Mouse (Mus musculus) natural killer cell, adult 2 months (primary cell): ENCODE results near the gene Myo9b.
"Not testable (repeated sequence)": the region's sequence is repeated elsewhere in the genome, so short reads cannot be mapped to it uniquely, and the experiment has no call there.

Experiments used
- DNase-seq, 2 experiments: peaks; one replicate each; pipeline ENCODE4 v3.0.0; 2022; ENCODE audit warnings: low spot score in 2 of 2

Myo9b gene

GRCm38 (mm10) chr8:71296784-71297183 is 24.3 kb downstream of the Myo9b start:
- DNase-seq, result no peak

- DNase-seq, result no peak
These were observed 24.9 kb downstream of the Myo9b start for GRCm38 (mm10) chr8:71297439-71297838.

GRCm38 (mm10) chr8:71299716-71300115 is 27.2 kb downstream of the Myo9b start:
- DNase-seq, result no peak

GRCm38 (mm10) chr8:71302788-71303187 is 30.3 kb downstream of the Myo9b start:
- DNase-seq, result no peak

GRCm38 (mm10) chr8:71303632-71304031 is 31.1 kb downstream of the Myo9b start:
- no peak for DNase-seq

GRCm38 (mm10) chr8:71305988-71306387 is 33.5 kb downstream of the Myo9b start:
- no peak for DNase-seq

GRCm38 (mm10) chr8:71307371-71307770 is 34.9 kb downstream of the Myo9b start:
- no peak for DNase-seq

GRCm38 (mm10) chr8:71307913-71308312 is 35.4 kb downstream of the Myo9b start:
- DNase-seq, result no peak

- DNase-seq, result no peak
These were observed 37.9 kb downstream of the Myo9b start for GRCm38 (mm10) chr8:71310446-71310845.

GRCm38 (mm10) chr8:71312700-71313099 is 40.2 kb downstream of the Myo9b start:
- no peak for DNase-seq

- no peak for DNase-seq
These were observed 41.4 kb downstream of the Myo9b start for GRCm38 (mm10) chr8:71313951-71314350.

- no peak for DNase-seq
These were observed 43.5 kb downstream of the Myo9b start for GRCm38 (mm10) chr8:71315972-71316371.

- no peak for DNase-seq
These were observed 44.0 kb downstream of the Myo9b start for GRCm38 (mm10) chr8:71316486-71317031.

GRCm38 (mm10) chr8:71318610-71319009 is 46.1 kb downstream of the Myo9b start:
- not testable (repeated sequence) for DNase-seq

GRCm38 (mm10) chr8:71319760-71320159 is 47.2 kb downstream of the Myo9b start:
- not testable (repeated sequence) for DNase-seq

GRCm38 (mm10) chr8:71322939-71323338 is 50.4 kb downstream of the Myo9b start:
- DNase-seq, result no peak

GRCm38 (mm10) chr8:71324848-71325247 is 52.3 kb downstream of the Myo9b start:
- DNase-seq, result peak in 1 of 2 experiments; percentile 29

GRCm38 (mm10) chr8:71337834-71338233 is 65.3 kb downstream of the Myo9b start:
- not testable (repeated sequence) for DNase-seq

- DNase-seq, result peak in 1 of 2 experiments; percentile 16
These were observed 68.1 kb downstream of the Myo9b start for GRCm38 (mm10) chr8:71340625-71341024.

GRCm38 (mm10) chr8:71346581-71346980 is 74.1 kb downstream of the Myo9b start:
- DNase-seq, result no peak

GRCm38 (mm10) chr8:71351117-71351516 is 78.6 kb downstream of the Myo9b start:
- no peak for DNase-seq

- DNase-seq, result no peak
These were observed 79.0 kb downstream of the Myo9b start for GRCm38 (mm10) chr8:71351520-71351919.

- no peak for DNase-seq
These were observed 85.5 kb downstream of the Myo9b start for GRCm38 (mm10) chr8:71358026-71358425.
